8 mouse cellular contexts compared by ENCODE assay signal in the genomic region with DNA sequence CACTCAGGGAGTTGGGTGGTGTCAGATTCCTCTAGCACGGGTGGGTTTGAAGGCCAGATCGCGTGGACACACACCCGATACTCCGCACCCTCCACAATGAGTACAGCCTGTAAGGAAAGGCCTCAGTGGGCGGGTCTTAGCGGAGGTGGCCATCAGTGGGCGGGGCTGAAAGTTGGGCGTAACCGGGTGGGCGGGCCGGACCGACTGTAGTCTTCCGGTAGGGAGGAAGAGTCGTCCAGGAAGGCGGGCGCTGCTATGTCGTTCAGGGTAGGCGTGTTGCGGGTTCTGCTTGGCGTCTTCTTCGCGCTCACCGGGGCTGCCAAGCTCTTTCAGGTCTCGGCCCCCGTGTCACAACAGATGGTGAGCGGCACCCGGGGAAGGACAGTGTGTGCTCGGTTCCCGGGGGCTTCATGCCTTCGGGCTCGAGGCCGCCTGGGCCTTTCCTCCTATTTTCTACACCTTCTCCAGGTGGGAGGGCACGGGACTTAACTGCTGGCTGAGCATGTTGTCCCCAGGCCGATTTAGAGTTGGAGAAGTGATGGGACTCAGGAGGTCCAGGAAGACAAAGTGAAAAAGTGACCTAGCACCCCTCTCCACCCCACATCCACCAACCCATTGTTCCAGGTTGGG. TPM values are rescaled to one million over a fixed set of nuclear protein-coding genes. Genes with fewer than 3 reads are reported as not detected.
DNase-seq lines count a peak whose midpoint lies in the region; ATAC-seq lines count a peak whose summit lies in the region.

No protein-coding gene starts in this region.

- H3K27ac ChIP-seq in lung, embryonic 16.5 days (ENCODE audit: low read length) = no peak overlapping the region

- H3K4me3 ChIP-seq in lung, embryonic 16.5 days (ENCODE audit: low read length) = peak overlapping the region; percentile 74

- H3K36me3 ChIP-seq in lung, embryonic 16.5 days (ENCODE audit: control insufficient read depth, insufficient read depth, low read length) = peaks cover 6% of the 10 kb centered on the region; the same call in 1 of the 2 replicates

- peak; percentile 41 for DNase-seq in MEL-GATA-1-ER (ENCODE audit: extremely low read depth, low read depth)
- DNase-seq in cerebellum, adult 8-10 months = peak; percentile 70
- peak; percentile 77 for DNase-seq in forelimb bud, embryonic 11.5 days (ENCODE audit: low read depth, low spot score)
- peak; percentile 24 for DNase-seq in layer of hippocampus, adult 9-10 months (ENCODE audit: low spot score)
- DNase-seq in ovary, postnatal 14 days (ENCODE audit: low spot score) = peak; percentile 79
- DNase-seq in thymus, postnatal 14 days = peak; percentile 92

- ATAC-seq in hematopoietic stem cell, adult 5-6 weeks (replicated peaks in 1 of 2; ENCODE audit: insufficient read depth in 1 of 2, low FRiP score in 2 of 2, low TSS enrichment in 1 of 2, low read depth in 1 of 2, poor library complexity in 2 of 2, severe bottlenecking in 2 of 2) = peak; percentile 98 to 99
- peak; percentile 99 for ATAC-seq in lung, embryonic 16.5 days (ENCODE audit: low read depth)

- peak overlapping the region; percentile 84 for H3K9ac ChIP-seq in lung, embryonic 16.5 days (ENCODE audit: low read length)

- WGBS in lung, embryonic 16.5 days = under 1% methylated on average over 35 of the region's 35 CpGs

- 0 out of 2 replicates have a peak, but pooled peaks cover 2% of the 10 kb centered on the region for H3K4me1 ChIP-seq in lung, embryonic 16.5 days (replicated peaks; ENCODE audit: control insufficient read depth, insufficient read depth, low read length)

- H3K9me3 ChIP-seq in lung, embryonic 16.5 days (ENCODE audit: control insufficient read depth, low read length) = no peaks in the 10 kb centered on the region

- H3K27me3 ChIP-seq in lung, embryonic 16.5 days (ENCODE audit: control insufficient read depth, insufficient read depth, low read depth, low read length) = no peaks in the 10 kb centered on the region

- H3K4me2 ChIP-seq in lung, embryonic 16.5 days (ENCODE audit: low read depth, low read length) = peak overlapping the region; percentile 86

RNA-seq across cellular contexts. Expression of a gene that starts 2.5 kb away (rescaled TPM):
- total RNA-seq in hematopoietic stem cell, adult 5-6 weeks (2017) = 12.0 and 27.9 TPM in 2 replicates
- 21.0 and 22.7 TPM in 2 replicates for polyA plus RNA-seq in lung, embryonic 16.5 days (2015; fragmentation: Nextera tagmentation; extraction: Ambion mirVana)

RNA-seq across cellular contexts. Expression of a gene that starts 43.1 kb away (rescaled TPM):
- not detected in 2 replicates for total RNA-seq in hematopoietic stem cell, adult 5-6 weeks (2017)
- polyA plus RNA-seq in lung, embryonic 16.5 days (2015; fragmentation: Nextera tagmentation; extraction: Ambion mirVana) = 0.38 and 0.41 TPM in 2 replicates

RNA-seq across cellular contexts. Expression of a gene that starts 48.8 kb away (rescaled TPM):
- 25.2 and 31.8 TPM in 2 replicates for total RNA-seq in hematopoietic stem cell, adult 5-6 weeks (2017)
- 14.4 and 18.2 TPM in 2 replicates for polyA plus RNA-seq in lung, embryonic 16.5 days (2015; fragmentation: Nextera tagmentation; extraction: Ambion mirVana)

Comparison
In these comparisons a context has a peak if more than half of its experiments do, and no peak if none do; other contexts are left out.
1. DNase-seq: peak in every context shown above with its lines; median percentile 92 in thymus, postnatal 14 days; 79 in ovary, postnatal 14 days; 77 in forelimb bud, embryonic 11.5 days; 70 in cerebellum, adult 8-10 months; 41 in MEL-GATA-1-ER; 24 in layer of hippocampus, adult 9-10 months.